Mouse (Mus musculus) frontal cortex, postnatal 36 days (tissue): Measurements from ENCODE around the gene Lasp1.
"Not testable (repeated sequence)": the region's sequence is repeated elsewhere in the genome, so short reads cannot be mapped to it uniquely, and the experiment has no call there.

Experiments used
- DNase-seq, 2 experiments: peaks; one replicate each; pipeline ENCODE4 v3.0.0; 2022; ENCODE audit warnings: low spot score in 2 of 2

Lasp1 gene

GRCm38 (mm10) chr11:97829365-97829764, 30.6 kb downstream of the Lasp1 start:
- DNase-seq, result no peak

DNA sequence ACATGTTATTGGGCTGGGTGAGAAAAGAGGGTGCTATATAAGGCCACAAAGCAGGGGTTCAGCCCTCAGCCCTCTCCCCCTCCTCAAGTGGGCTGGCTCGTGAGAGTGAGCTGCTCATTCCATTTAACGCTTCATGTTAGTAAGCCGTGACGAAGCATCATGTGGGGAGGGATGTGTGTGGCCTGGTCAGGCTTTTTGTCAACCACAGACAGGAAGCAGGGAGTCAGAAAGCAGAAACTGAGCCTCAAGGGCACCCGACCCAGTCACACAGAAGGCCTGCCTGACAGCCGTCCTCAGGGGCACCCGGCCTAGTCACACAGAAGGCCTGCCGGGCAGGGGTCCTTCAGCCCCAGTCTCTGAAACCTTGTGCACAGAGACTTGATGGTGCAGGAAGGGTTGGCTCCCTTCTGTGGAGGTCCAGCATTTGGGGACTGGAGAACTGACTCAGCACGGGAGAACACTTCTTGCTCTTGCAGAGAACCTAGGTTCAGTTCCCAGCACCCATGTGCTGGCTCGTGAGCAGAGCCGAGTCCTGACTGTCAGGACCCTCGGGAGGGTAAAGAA, 31.2 kb downstream of the Lasp1 start:
- no peak for DNase-seq

GRCm38 (mm10) chr11:97830501-97830900, 31.7 kb downstream of the Lasp1 start:
- no peak for DNase-seq

DNA sequence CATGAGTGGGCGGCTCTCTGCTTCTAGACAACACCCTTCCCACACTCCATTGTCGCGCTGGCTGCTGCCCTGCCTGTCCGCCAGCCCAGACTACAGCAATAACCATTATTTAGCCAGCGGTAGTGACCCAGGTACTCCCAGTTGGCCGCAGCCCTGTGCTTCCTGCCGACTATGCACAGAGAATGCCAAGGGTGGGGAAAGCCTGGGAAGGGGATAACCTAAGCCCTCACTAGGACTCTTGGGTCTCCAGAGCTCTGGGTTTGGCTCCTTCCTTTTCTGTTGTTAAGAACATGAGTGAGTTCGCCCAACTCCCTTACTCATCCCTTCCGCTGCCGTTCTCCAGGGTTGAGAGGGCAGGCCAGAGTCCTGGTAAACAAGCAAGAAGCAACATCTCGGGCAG, 33.2 kb downstream of the Lasp1 start:
- no peak for DNase-seq

GRCm38 (mm10) chr11:97833352-97833751, 34.6 kb downstream of the Lasp1 start:
- DNase-seq, result no peak

GRCm38 (mm10) chr11:97836541-97836940, 37.7 kb downstream of the Lasp1 start:
- DNase-seq, result no peak

DNA sequence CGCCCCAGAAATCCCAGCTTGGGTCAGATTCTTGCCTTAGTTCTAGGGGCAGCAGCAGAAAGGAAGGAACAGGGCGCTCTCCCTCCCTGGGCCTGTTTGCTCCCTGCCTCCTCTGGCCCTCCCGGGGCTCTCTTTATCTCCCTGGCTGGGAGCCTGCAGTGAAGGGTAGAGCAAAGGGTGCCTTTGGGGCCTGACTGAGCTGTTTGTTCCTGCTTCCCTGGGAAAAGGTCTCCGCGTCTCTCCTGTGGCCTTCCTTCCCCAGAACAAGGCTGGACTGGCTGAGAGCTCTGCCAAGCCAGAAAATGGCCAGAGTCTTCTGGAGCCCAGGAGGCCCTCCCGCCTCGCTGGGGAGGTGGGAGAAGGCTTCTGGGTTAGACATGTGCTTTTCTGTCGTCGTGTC, 38.3 kb downstream of the Lasp1 start:
- DNase-seq, result not testable (repeated sequence)

DNA sequence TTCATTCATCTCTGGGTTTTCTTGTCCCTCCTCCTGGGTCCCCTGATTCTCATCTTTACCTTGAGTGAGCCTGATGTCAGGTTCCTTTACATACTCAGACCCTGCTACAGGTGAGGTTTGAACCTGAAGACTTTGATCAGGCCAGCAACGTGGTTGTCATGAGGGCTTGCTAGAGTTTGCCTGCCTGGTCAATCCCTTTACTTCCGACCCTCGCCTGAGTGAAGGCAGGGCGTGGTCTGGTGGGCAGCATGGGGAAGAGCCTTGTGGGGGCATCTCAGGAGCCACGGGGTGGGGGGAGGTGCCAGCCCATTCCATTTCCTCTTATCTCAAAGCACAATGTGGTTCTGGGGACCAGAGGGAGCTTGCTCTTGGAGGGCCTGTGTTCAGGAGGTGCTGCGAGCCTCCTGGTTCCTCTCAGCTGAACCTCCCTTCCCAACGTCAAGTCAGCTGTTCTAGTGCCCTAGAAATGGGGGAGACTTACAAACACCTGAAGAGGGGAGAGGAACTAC, 38.9 kb downstream of the Lasp1 start:
- DNase-seq, result no peak

- DNase-seq, result no peak
These were observed 40.1 kb downstream of the Lasp1 start for GRCm38 (mm10) chr11:97838779-97839440.

GRCm38 (mm10) chr11:97839441-97840134, 40.8 kb downstream of the Lasp1 start:
- DNase-seq, result no peak

- DNase-seq, result no peak
These were observed 41.3 kb downstream of the Lasp1 start for GRCm38 (mm10) chr11:97840135-97840490.

- no peak for DNase-seq
These were observed 41.7 kb downstream of the Lasp1 start, which contains the start of gene B230217C12Rik for GRCm38 (mm10) chr11:97840539-97840954. Gene B230217C12Rik, plus strand, starts transcription at chr11:97840780.

- DNase-seq, result peak; percentile 94 to 96
These were observed 42.3 kb downstream of the Lasp1 start for GRCm38 (mm10) chr11:97840991-97841661.

DNA sequence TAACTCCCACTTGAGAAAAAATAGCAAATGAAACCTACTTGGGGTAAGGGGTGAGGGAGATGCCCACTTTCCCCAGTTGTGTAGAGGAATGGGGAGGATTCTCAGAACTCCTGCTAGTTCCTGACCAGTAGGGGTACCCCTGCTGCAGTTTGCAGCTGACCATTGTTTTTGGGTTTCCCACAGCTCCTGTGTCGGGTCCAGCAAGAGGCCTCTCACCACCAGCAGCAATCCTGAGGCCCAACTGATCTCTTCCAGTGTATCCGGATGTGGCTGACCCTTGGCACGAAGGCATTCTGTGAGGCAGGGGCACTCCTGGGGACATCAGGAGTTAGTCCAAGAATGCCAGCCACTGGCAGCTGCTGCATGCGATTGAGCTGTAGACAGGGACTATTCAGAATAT, 43.2 kb downstream of the Lasp1 start:
- DNase-seq, result no peak

- no peak for DNase-seq
These were observed 51.6 kb downstream of the Lasp1 start for GRCm38 (mm10) chr11:97850367-97850766.

GRCm38 (mm10) chr11:97851601-97852000, 52.8 kb downstream of the Lasp1 start:
- DNase-seq, result no peak

DNA sequence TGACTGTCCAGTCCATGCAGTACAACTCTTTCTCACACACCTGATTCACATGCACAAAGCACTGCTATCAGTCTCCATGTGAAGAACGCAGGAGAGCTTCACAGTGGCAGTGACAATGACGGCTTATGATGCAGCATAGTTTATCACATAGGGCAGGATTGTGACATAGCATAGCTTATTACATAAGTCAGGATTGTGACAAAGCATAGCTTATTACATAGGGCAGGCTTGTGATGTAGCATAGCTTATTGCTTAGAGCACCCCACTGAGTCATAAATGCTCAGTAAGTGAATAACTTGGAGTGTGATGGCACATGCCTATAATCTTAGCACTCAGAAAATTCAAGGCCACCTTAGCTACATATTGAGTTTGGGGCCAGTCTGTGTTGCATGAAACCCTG, 56.7 kb downstream of the Lasp1 start:
- DNase-seq, result no peak

GRCm38 (mm10) chr11:97862148-97862547, 63.3 kb downstream of the Lasp1 start:
- no peak for DNase-seq

DNA sequence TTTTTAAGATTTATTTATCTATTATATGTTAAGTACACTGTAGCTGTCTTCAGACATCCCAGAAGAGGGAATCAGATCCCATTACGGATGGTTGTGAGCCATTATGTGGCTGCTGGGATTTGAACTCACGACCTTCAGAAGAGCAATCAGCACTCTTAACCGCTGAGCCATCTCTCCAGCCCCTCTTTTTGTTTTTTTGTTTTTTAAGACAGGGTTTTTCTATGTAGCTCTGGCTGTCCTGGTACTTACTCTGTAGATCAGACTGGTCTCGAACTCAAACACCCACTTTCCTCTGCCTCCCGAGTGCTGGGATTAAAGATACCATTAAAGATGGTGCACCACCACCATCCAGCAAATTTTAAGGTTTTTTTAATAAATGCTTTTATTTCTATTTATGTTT, 66.6 kb downstream of the Lasp1 start:
- DNase-seq, result no peak

DNA sequence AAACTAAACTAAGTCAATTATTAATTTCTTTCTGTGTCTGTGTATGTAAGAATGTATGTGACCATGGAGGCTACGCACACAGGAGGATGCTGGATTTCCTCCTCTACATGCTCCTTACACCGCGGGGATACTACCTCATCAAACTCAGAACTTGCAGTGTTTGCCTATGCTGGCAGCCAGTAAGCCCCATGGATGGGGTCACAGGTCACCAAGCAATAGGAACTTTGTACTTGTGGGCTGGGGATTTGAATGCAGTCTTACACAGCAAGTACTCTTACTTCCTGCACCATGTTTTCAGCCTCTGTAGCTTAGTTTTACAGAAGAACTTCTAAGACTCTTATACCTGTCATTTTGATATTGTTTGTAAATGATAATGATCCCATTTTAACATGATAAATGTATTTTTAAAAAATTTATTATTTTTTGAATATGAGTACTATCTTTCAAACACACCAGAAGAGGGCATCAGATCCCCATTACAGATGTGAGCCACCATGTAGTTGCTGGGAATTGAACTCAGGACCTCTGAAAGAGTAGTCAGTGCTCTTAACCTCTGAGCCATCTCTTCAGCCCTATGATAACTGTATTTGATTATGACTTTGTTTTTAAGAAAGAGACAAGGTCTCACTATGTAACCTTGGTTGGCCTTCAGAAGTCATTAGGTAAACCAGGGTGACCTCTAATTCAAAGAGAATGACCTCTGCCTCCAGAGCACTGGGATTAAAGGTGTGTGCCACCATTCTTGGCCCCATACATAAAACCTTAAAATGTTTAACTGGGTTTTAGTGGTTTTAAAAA, 67.5 kb downstream of the Lasp1 start:
- no peak for DNase-seq

- DNase-seq, result peak; percentile 26 to 72
These were observed 68.8 kb downstream of the Lasp1 start for GRCm38 (mm10) chr11:97867591-97867990.

GRCm38 (mm10) chr11:97872378-97872777, 73.6 kb downstream of the Lasp1 start:
- not testable (repeated sequence) for DNase-seq
